Mouse (Mus musculus): Measurements from ENCODE around the gene Serpina12. TPM values are rescaled to one million over a fixed set of nuclear protein-coding genes. Genes with fewer than 3 reads are reported as not detected.

Serpina12 gene
- not detected in 2 replicates for polyA plus RNA-seq (2014; fragmentation: Nextera tagmentation; extraction: Ambion mirVana)

DNA sequence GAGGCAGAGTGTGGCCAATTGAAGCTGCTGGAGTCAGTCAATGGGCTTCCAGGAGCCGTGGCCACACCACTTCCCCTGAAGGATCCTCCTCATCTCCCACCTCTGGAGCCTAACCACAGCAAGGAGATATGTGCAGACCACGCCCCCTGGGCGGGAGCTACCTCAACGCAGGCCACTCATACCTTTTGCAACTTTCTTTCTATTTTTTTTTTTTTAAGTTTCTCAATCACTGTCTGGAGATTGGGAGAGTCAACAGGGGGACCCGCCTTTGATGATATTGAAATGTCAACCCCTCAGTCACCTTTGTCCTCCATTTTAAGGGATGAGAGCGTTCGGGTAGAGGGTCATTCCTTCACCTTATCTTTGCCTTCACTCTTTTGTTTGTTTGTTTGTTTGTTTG, at the start of gene Serpina12:
Serpina12 (minus strand) TSS at position 101 of the 400 bp plus-strand sequence.
- H3K4me3 ChIP-seq (ENCODE audit: low read depth, low read length): no peak within 1 kb of the TSS
- H3K9ac ChIP-seq (replicated peaks; ENCODE audit: low read depth, low read length): no peak within 1 kb of the TSS
- no peak for ATAC-seq (ENCODE audit: insufficient number of reproducible peaks, insufficient read depth, low FRiP score, low read depth)
- no peaks in the 10 kb centered on the region for H3K4me1 ChIP-seq (ENCODE audit: control insufficient read depth, insufficient read depth, low read length)
- no peaks in the 10 kb centered on the region for H3K27me3 ChIP-seq (ENCODE audit: control insufficient read depth, insufficient read depth, low read length)
- no peaks in the 10 kb centered on the region for H3K9me3 ChIP-seq (ENCODE audit: control insufficient read depth, low read depth, low read length)
- no peak within 1 kb of the TSS for H3K4me2 ChIP-seq (replicated peaks; ENCODE audit: low read depth, low read length)
- no peaks in the 10 kb centered on the region for H3K36me3 ChIP-seq (ENCODE audit: control insufficient read depth, insufficient read depth, low read length)
- WGBS: 83% methylated on average over 7 of the region's 7 CpGs
- H3K27ac ChIP-seq (ENCODE audit: low read length): no peak within 1 kb of the TSS

- H3K36me3 ChIP-seq (ENCODE audit: control insufficient read depth, insufficient read depth, low read length): no peaks in the 10 kb centered on the region
- no peak overlapping the region for H3K4me3 ChIP-seq (ENCODE audit: low read depth, low read length)
- no peaks in the 10 kb centered on the region for H3K9me3 ChIP-seq (ENCODE audit: control insufficient read depth, low read depth, low read length)
- H3K4me1 ChIP-seq (ENCODE audit: control insufficient read depth, insufficient read depth, low read length): no peaks in the 10 kb centered on the region
- no peak overlapping the region for H3K9ac ChIP-seq (replicated peaks; ENCODE audit: low read depth, low read length)
- WGBS: 79% methylated on average over 1 of the region's 1 CpGs
- no peak overlapping the region for H3K4me2 ChIP-seq (replicated peaks; ENCODE audit: low read depth, low read length)
- no peaks in the 10 kb centered on the region for H3K27me3 ChIP-seq (ENCODE audit: control insufficient read depth, insufficient read depth, low read length)
- no peak for ATAC-seq (ENCODE audit: insufficient number of reproducible peaks, insufficient read depth, low FRiP score, low read depth)
- no peak overlapping the region for H3K27ac ChIP-seq (ENCODE audit: low read length)
Measured at GRCm38 (mm10) chr12:104091303-104091702, 47.1 kb upstream of the Serpina12 start.

GRCm38 (mm10) chr12:104090119-104090518, 45.9 kb upstream of the Serpina12 start:
- no peaks in the 10 kb centered on the region for H3K36me3 ChIP-seq (ENCODE audit: control insufficient read depth, insufficient read depth, low read length)
- no peaks in the 10 kb centered on the region for H3K4me1 ChIP-seq (ENCODE audit: control insufficient read depth, insufficient read depth, low read length)
- H3K9me3 ChIP-seq (ENCODE audit: control insufficient read depth, low read depth, low read length): no peaks in the 10 kb centered on the region
- no peaks in the 10 kb centered on the region for H3K27me3 ChIP-seq (ENCODE audit: control insufficient read depth, insufficient read depth, low read length)
- ATAC-seq (ENCODE audit: insufficient number of reproducible peaks, insufficient read depth, low FRiP score, low read depth): no peak
- H3K4me2 ChIP-seq (replicated peaks; ENCODE audit: low read depth, low read length): no peak overlapping the region
- H3K9ac ChIP-seq (replicated peaks; ENCODE audit: low read depth, low read length): no peak overlapping the region
- no peak overlapping the region for H3K27ac ChIP-seq (ENCODE audit: low read length)
- H3K4me3 ChIP-seq (ENCODE audit: low read depth, low read length): no peak overlapping the region
- WGBS: 68% methylated on average over 2 of the region's 2 CpGs

DNA sequence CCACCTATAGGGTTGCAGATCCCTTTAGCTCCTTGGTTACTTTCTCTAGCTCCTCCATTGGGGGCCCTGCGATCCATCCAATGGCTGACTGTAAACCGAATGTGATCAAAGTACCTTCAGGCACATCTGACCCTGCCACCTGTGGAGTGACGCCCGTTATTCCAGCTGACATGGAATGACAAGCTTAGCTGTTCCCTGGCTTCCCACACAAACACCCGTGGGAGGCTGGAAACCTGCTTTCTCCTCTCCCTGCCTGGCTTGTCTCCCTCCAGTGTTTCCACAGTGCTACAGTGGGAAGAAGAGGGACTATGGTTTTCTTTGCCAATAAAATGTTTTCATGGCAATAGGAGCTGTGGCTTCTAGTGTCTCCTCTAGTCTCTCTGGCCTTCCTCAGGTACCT, 28.0 kb upstream of the Serpina12 start:
- no peak for ATAC-seq (ENCODE audit: insufficient number of reproducible peaks, insufficient read depth, low FRiP score, low read depth)
- H3K9me3 ChIP-seq (ENCODE audit: control insufficient read depth, low read depth, low read length): no peaks in the 10 kb centered on the region
- WGBS: 65% methylated on average over 5 of the region's 5 CpGs

GRCm38 (mm10) chr12:104071708-104072107, 27.5 kb upstream of the Serpina12 start:
- H3K27me3 ChIP-seq (ENCODE audit: control insufficient read depth, insufficient read depth, low read length): no peaks in the 10 kb centered on the region
- H3K4me2 ChIP-seq (replicated peaks; ENCODE audit: low read depth, low read length): no peak overlapping the region
- no peaks in the 10 kb centered on the region for H3K36me3 ChIP-seq (ENCODE audit: control insufficient read depth, insufficient read depth, low read length)
- 25% methylated on average over 1 of the region's 1 CpGs for WGBS
- no peak overlapping the region for H3K27ac ChIP-seq (ENCODE audit: low read length)
- no peak overlapping the region for H3K4me3 ChIP-seq (ENCODE audit: low read depth, low read length)
- no peak overlapping the region for H3K9ac ChIP-seq (replicated peaks; ENCODE audit: low read depth, low read length)
- no peaks in the 10 kb centered on the region for H3K9me3 ChIP-seq (ENCODE audit: control insufficient read depth, low read depth, low read length)
- 0 out of 2 replicates have a peak, but pooled peaks have one; percentile 39 for ATAC-seq (ENCODE audit: insufficient number of reproducible peaks, insufficient read depth, low FRiP score, low read depth)
- H3K4me1 ChIP-seq (ENCODE audit: control insufficient read depth, insufficient read depth, low read length): no peaks in the 10 kb centered on the region

More for the DNA sequence above, 28.0 kb upstream of the Serpina12 start:
- Histone ChIP-seq H3K36me3 (ENCODE audit: control insufficient read depth, insufficient read depth, low read length) (no peaks in the 10 kb centered on the region), H3K4me3 (ENCODE audit: low read depth, low read length) (no peak overlapping the region), H3K27ac (ENCODE audit: low read length) (no peak overlapping the region), H3K9ac (replicated peaks; ENCODE audit: low read depth, low read length) (no peak overlapping the region), H3K4me1 (ENCODE audit: control insufficient read depth, insufficient read depth, low read length) (no peaks in the 10 kb centered on the region), H3K27me3 (ENCODE audit: control insufficient read depth, insufficient read depth, low read length) (no peaks in the 10 kb centered on the region), H3K4me2 (replicated peaks; ENCODE audit: low read depth, low read length) (no peak overlapping the region)

GRCm38 (mm10) chr12:104069620-104070019, 25.4 kb upstream of the Serpina12 start:
- H3K36me3 ChIP-seq (ENCODE audit: control insufficient read depth, insufficient read depth, low read length): no peaks in the 10 kb centered on the region
- no peak overlapping the region for H3K4me2 ChIP-seq (replicated peaks; ENCODE audit: low read depth, low read length)
- no peaks in the 10 kb centered on the region for H3K9me3 ChIP-seq (ENCODE audit: control insufficient read depth, low read depth, low read length)
- H3K27ac ChIP-seq (ENCODE audit: low read length): no peak overlapping the region
- no peaks in the 10 kb centered on the region for H3K4me1 ChIP-seq (ENCODE audit: control insufficient read depth, insufficient read depth, low read length)
- no peak for ATAC-seq (ENCODE audit: insufficient number of reproducible peaks, insufficient read depth, low FRiP score, low read depth)
- 7% methylated on average over 2 of the region's 2 CpGs for WGBS
- H3K9ac ChIP-seq (replicated peaks; ENCODE audit: low read depth, low read length): no peak overlapping the region
- no peaks in the 10 kb centered on the region for H3K27me3 ChIP-seq (ENCODE audit: control insufficient read depth, insufficient read depth, low read length)
- H3K4me3 ChIP-seq (ENCODE audit: low read depth, low read length): no peak overlapping the region

DNA sequence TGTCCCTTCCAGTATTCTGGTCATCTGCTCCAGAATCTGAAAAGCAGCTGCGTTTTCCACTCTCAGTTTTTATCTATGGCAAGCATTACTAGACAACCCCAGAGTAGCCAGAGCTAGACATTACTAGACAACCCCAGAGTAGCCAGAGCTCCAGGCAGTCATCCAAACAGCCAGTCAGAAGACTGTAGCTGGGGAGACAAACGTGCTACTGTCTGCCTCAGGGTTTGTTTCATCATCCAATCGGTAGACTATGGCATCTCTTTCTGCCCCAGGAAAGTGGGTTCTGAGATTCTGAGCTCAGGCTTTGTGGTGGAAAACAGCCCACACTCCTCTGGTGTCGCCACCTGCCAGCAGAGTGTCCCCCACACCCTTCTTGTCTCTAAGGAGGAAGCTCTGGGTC, 23.3 kb upstream of the Serpina12 start:
- Histone ChIP-seq H3K36me3 (ENCODE audit: control insufficient read depth, insufficient read depth, low read length) (no peaks in the 10 kb centered on the region), H3K4me1 (ENCODE audit: control insufficient read depth, insufficient read depth, low read length) (no peaks in the 10 kb centered on the region), H3K9me3 (ENCODE audit: control insufficient read depth, low read depth, low read length) (no peaks in the 10 kb centered on the region), H3K4me2 (replicated peaks; ENCODE audit: low read depth, low read length) (0 out of 2 replicates have a peak overlapping the region, but pooled peaks have one; percentile 11), H3K9ac (replicated peaks; ENCODE audit: low read depth, low read length) (no peak overlapping the region), H3K27ac (ENCODE audit: low read length) (no peak overlapping the region; the same call in 1 of the 2 replicates), H3K27me3 (ENCODE audit: control insufficient read depth, insufficient read depth, low read length) (no peaks in the 10 kb centered on the region), H3K4me3 (ENCODE audit: low read depth, low read length) (no peak overlapping the region)
- ATAC-seq (ENCODE audit: insufficient number of reproducible peaks, insufficient read depth, low FRiP score, low read depth): no peak; the same call in 1 of the 2 replicates
- WGBS: 37% methylated on average over 4 of the region's 4 CpGs

DNA sequence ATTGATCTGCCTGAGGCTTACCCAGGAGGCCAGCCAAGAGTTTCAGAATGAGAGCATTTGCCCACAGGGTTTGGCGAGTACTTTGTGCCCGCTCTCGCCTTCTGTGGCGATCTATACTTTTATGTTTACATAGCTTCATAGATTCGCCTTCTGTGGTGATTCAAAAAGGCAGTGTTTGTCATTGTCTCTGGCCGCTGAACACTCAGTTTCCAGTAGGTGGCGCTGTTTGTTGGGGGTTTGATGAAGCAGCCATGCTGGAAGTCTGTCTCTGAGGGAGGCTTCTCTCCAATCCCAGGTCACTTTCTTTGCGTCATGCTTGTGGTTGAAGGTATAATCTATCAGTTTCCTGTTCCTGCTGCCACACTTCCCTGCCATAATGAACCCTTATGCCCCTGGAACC, 22.0 kb upstream of the Serpina12 start:
- H3K9me3 ChIP-seq (ENCODE audit: control insufficient read depth, low read depth, low read length): no peaks in the 10 kb centered on the region
- H3K27me3 ChIP-seq (ENCODE audit: control insufficient read depth, insufficient read depth, low read length): no peaks in the 10 kb centered on the region
- no peaks in the 10 kb centered on the region for H3K4me1 ChIP-seq (ENCODE audit: control insufficient read depth, insufficient read depth, low read length)
- H3K9ac ChIP-seq (replicated peaks; ENCODE audit: low read depth, low read length): no peak overlapping the region
- no peaks in the 10 kb centered on the region for H3K36me3 ChIP-seq (ENCODE audit: control insufficient read depth, insufficient read depth, low read length)
- no peak overlapping the region for H3K4me3 ChIP-seq (ENCODE audit: low read depth, low read length)
- H3K4me2 ChIP-seq (replicated peaks; ENCODE audit: low read depth, low read length): no peak overlapping the region
- WGBS: 16% methylated on average over 8 of the region's 8 CpGs
- ATAC-seq (ENCODE audit: insufficient number of reproducible peaks, insufficient read depth, low FRiP score, low read depth): no peak
- H3K27ac ChIP-seq (ENCODE audit: low read length): no peak overlapping the region

DNA sequence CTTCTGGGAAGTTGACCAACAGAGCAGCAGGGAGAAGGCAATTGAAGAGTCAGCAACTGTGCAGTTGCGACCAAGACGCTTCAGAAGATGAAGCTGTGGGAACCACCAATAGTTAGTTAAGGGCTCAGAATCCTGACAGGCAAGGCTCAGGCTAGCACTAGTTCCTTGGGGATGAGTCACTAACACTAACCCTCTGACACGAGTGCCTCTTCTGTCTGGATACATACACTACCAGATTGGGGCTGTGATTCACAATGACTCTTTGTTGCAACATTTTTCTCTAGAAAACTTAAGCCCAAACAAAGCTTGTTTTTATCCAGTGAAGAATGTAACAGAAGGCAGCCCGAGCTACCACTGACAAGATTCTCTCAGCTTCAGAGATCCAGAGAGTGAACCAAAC, 20.8 kb upstream of the Serpina12 start:
- no peaks in the 10 kb centered on the region for H3K9me3 ChIP-seq (ENCODE audit: control insufficient read depth, low read depth, low read length)
- no peaks in the 10 kb centered on the region for H3K27me3 ChIP-seq (ENCODE audit: control insufficient read depth, insufficient read depth, low read length)
- no peak for ATAC-seq (ENCODE audit: insufficient number of reproducible peaks, insufficient read depth, low FRiP score, low read depth)
- WGBS: 75% methylated on average over 4 of the region's 4 CpGs
- no peak overlapping the region for H3K9ac ChIP-seq (replicated peaks; ENCODE audit: low read depth, low read length)
- no peaks in the 10 kb centered on the region for H3K36me3 ChIP-seq (ENCODE audit: control insufficient read depth, insufficient read depth, low read length)
- no peak overlapping the region for H3K4me2 ChIP-seq (replicated peaks; ENCODE audit: low read depth, low read length)
- no peak overlapping the region for H3K4me3 ChIP-seq (ENCODE audit: low read depth, low read length)
- H3K4me1 ChIP-seq (ENCODE audit: control insufficient read depth, insufficient read depth, low read length): no peaks in the 10 kb centered on the region
- H3K27ac ChIP-seq (ENCODE audit: low read length): no peak overlapping the region

Data from stomach, embryonic 14.5 days (tissue).